Mouse (Mus musculus) kidney, adult 2 months (tissue): ENCODE results near the gene Bckdk. TPM values are rescaled to one million over a fixed set of nuclear protein-coding genes. Genes with fewer than 3 reads are reported as not detected.

Source experiments
- DNase-seq: peaks from one replicate; pipeline ENCODE4 v3.0.0; 2021
- H3K27ac ChIP-seq: fragments of 200-500 bp; 2 replicates; pipeline ENCODE4 v1.5.1; 2012; ENCODE audit warnings: low read depth, low read length, control low read depth, inconsistent platforms; ENCODE audit not compliant: insufficient read depth
- H3K27me3 ChIP-seq: fragments of 200-500 bp; replicated peaks from 2 replicates; pipeline ENCODE4 v1.6.1; 2012; ENCODE audit warnings: mild to moderate bottlenecking, moderate library complexity, low read length, inconsistent platforms; ENCODE audit not compliant: control insufficient read depth, insufficient read depth
- H3K36me3 ChIP-seq: fragments of 200-500 bp; 2 replicates; pipeline ENCODE4 v1.6.1; 2012; ENCODE audit warnings: mild to moderate bottlenecking, moderate library complexity, low read length, inconsistent platforms; ENCODE audit not compliant: control insufficient read depth, insufficient read depth
- H3K4me1 ChIP-seq: fragments of 200-500 bp; 2 replicates; pipeline ENCODE4 v1.6.1; 2011; ENCODE audit warnings: low read length; ENCODE audit not compliant: control insufficient read depth, insufficient read depth
- H3K4me3 ChIP-seq: fragments of 200-500 bp; 2 replicates; pipeline ENCODE4 v1.5.1; 2011; ENCODE audit warnings: mild to moderate bottlenecking, low read depth, low read length, control low read depth; ENCODE audit not compliant: insufficient read depth
- CTCF ChIP-seq: fragments of 200-500 bp; conservative IDR thresholded peaks from 2 replicates; pipeline ENCODE4 v1.5.1; 2011; ENCODE audit warnings: low read depth, mild to moderate bottlenecking, control low read depth, low read length, moderate library complexity, mixed read lengths; ENCODE audit not compliant: insufficient read depth, insufficient read length
- POLR2A ChIP-seq: fragments of 200-500 bp; IDR thresholded peaks from one replicate; pipeline ENCODE4 v1.6.1; 2011; ENCODE audit warnings: low read depth, low read length, control low read depth
- WGBS: fragments of 180-500 bp; shearing (Covaris S2); methylation state at CpG from one replicate; pipeline ENCODE4 v1.1.7; 2018; 5-methylcytosine and 5-hydroxymethylcytosine counted together
- polyA plus RNA-seq: library from polyadenylated mRNA; depleted of rRNA; stranded (reverse); fragments of >200 nt; gene quantifications from 2 replicates; pipeline ENCODE4 v1.2.3, GENCODE M21; 2012

Bckdk gene
- polyA plus RNA-seq, 1 experiment = 148 TPM

DNA sequence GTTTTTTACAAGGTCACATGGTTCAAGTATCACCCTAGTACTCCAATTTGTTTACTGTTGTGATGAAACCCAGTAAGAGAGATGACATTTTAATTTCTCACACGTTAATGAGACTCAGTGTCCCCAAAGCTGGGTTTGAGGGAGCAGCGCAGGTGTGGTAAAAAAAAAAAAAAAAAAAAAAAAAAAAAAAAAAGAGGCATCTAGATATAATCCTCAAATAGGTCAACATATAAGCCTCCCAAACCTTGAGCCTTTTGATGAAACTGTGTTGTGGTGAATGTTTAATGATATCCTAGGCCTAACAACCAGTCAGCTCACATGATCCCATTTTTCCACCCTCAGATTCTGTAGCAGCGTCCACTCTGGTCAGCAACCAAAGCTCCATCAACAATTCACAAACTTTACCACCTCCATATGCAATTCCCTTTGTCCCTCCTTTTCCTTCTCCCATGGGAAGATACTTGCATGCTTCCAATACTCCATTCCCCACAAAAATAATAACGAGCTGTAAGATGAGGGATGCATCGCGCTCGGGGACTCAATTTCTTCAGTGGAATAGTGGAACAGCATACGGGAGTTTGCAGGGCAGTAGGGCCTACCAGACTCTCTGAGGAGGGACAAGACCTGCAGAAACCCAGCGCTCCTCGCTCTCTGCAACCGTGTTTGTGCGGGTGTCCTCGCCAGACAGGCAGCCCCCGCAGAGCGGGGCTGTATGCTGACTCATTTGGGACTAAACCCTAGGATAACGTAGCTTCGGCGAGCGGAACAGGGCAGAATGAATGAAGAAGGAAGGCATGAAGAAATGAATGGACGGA, 28.9 kb upstream of the Bckdk start:
- peak overlapping the region; percentile 19; the same call in 1 of the 2 replicates for H3K27ac ChIP-seq
- 4% methylated on average over 20 of the region's 20 CpGs for WGBS
- no peaks in the 10 kb centered on the region; the same call in 1 of the 2 replicates for H3K36me3 ChIP-seq
- H3K4me1 ChIP-seq = peaks cover 8% of the 10 kb centered on the region; the same call in 1 of the 2 replicates
- TF ChIP-seq POLR2A (no peak), CTCF (no peak)
- no peak for DNase-seq
- no peaks in the 10 kb centered on the region for H3K27me3 ChIP-seq
- H3K4me3 ChIP-seq = peak overlapping the region; percentile 75

GRCm38 (mm10) chr7:127875627-127876001, 28.3 kb upstream of the Bckdk start:
- Histone ChIP-seq H3K36me3 (no peaks in the 10 kb centered on the region; the same call in 1 of the 2 replicates), H3K27ac (peak overlapping the region; percentile 70), H3K4me1 (peaks cover 8% of the 10 kb centered on the region; the same call in 1 of the 2 replicates), H3K4me3 (peak overlapping the region; percentile 75), H3K27me3 (no peaks in the 10 kb centered on the region)
- under 1% methylated on average over 43 of the region's 43 CpGs for WGBS
- TF ChIP-seq POLR2A (no peak), CTCF (no peak)
- peak; percentile 94 for DNase-seq

GRCm38 (mm10) chr7:127876041-127876466, 27.8 kb upstream of the Bckdk start, which contains the start of gene Zfp646:
Zfp646 (plus strand) TSS chr7:127876221.
- H3K27me3 ChIP-seq = no peaks in the 10 kb centered on the region

GRCm38 (mm10) chr7:127876467-127877348, 27.2 kb upstream of the Bckdk start, which contains the start of gene Zfp668:
Zfp668 (minus strand) TSS chr7:127876828.
- Histone ChIP-seq H3K4me1 (peaks cover 8% of the 10 kb centered on the region; the same call in 1 of the 2 replicates), H3K27me3 (no peaks in the 10 kb centered on the region), H3K4me3 (peak within 1 kb of the TSS; percentile 75), H3K36me3 (no peaks in the 10 kb centered on the region; the same call in 1 of the 2 replicates), H3K27ac (peak within 1 kb of the TSS; percentile 95)
- WGBS = under 1% methylated on average over 60 of the region's 60 CpGs
- TF ChIP-seq POLR2A (peak; percentile 82), CTCF (no peak)
- peak; percentile 95 for DNase-seq

More at GRCm38 (mm10) chr7:127876041-127876466, 27.8 kb upstream of the Bckdk start, which contains the start of gene Zfp646:
- Histone ChIP-seq H3K4me3 (peak within 1 kb of the TSS; percentile 75), H3K27ac (peak within 1 kb of the TSS; percentile 95), H3K36me3 (no peaks in the 10 kb centered on the region; the same call in 1 of the 2 replicates), H3K4me1 (peaks cover 8% of the 10 kb centered on the region; the same call in 1 of the 2 replicates)
- no peak for TF ChIP-seq POLR2A
- no peak for TF ChIP-seq CTCF
- DNase-seq = peak; percentile 84
- WGBS = under 1% methylated on average over 41 of the region's 41 CpGs

GRCm38 (mm10) chr7:127879301-127879700, 24.6 kb upstream of the Bckdk start:
- no peak for DNase-seq
- Histone ChIP-seq H3K36me3 (no peaks in the 10 kb centered on the region; the same call in 1 of the 2 replicates), H3K4me3 (no peak overlapping the region), H3K27ac (no peak overlapping the region), H3K4me1 (peaks cover 12% of the 10 kb centered on the region; the same call in 1 of the 2 replicates), H3K27me3 (no peaks in the 10 kb centered on the region)
- 95% methylated on average over 9 of the region's 9 CpGs for WGBS
- TF ChIP-seq POLR2A = no peak

DNA sequence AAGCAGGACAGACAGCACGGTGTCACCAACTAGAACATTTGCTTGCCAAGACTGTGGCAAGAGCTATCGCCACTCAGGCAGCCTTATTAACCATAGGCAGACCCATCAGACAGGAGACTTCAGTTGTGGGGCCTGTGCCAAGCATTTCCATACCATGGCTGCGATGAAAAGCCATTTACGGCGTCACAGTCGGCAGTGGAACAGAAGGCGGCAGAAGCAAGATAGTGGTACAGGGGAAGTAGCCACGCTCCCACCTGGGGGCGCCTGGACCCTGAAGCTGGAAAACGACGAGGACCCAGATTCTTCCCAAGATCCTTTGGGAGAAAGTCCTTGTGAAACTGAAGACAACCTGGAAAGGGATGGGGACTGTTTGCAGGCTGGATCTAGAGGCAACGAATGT, 23.5 kb upstream of the Bckdk start:
- no peak overlapping the region for H3K27ac ChIP-seq
- no peaks in the 10 kb centered on the region for H3K27me3 ChIP-seq
- no peak overlapping the region for H3K4me3 ChIP-seq
- no peak for DNase-seq
- TF ChIP-seq POLR2A = no peak
- no peak for TF ChIP-seq CTCF
- peaks cover 7% of the 10 kb centered on the region; the same call in 1 of the 2 replicates for H3K4me1 ChIP-seq
- H3K36me3 ChIP-seq = no peaks in the 10 kb centered on the region; the same call in 1 of the 2 replicates
- 78% methylated on average over 12 of the region's 12 CpGs for WGBS
